In genomic region chr3:144554503-144554902, GRCm38 (mm10) we compare ENCODE assay signal across 16 mouse cellular contexts. TPM values are rescaled to one million over a fixed set of nuclear protein-coding genes. Genes with fewer than 3 reads are reported as not detected.
DNase-seq lines count a peak whose midpoint lies in the region; ATAC-seq and TF ChIP-seq lines count a peak whose summit lies in the region.
"Had no signal": no experiment of that assay in that cellular context is flagged by ENCODE, and none has a peak within 500 bp of the region (broad histone marks: within the 10 kb centered on the region; RNA-seq: fewer than 3 reads in every experiment).

No protein-coding gene starts in this region.

- TF ChIP-seq CTCF in kidney, adult 2 months (conservative IDR thresholded peaks at IDR 0.05; ENCODE audit: insufficient read depth, insufficient read length, low read depth, low read length) = no peak
- no peak for TF ChIP-seq CTCF in intestine, postnatal 0 days (IDR thresholded peaks at IDR 0.05; ENCODE audit: low read depth)
- no peak for TF ChIP-seq CTCF in liver, postnatal 0 days (IDR thresholded peaks at IDR 0.05; ENCODE audit: low read depth)

- no peaks in the 10 kb centered on the region for H3K36me3 ChIP-seq in kidney, adult 2 months (ENCODE audit: control insufficient read depth, insufficient read depth, low read length)
- H3K36me3 ChIP-seq in kidney, embryonic 15.5 days = no peaks in the 10 kb centered on the region
- no peaks in the 10 kb centered on the region for H3K36me3 ChIP-seq in forebrain, embryonic 14.5 days (ENCODE audit: control insufficient read depth, insufficient read depth, low read length)
- no peaks in the 10 kb centered on the region for H3K36me3 ChIP-seq in intestine, postnatal 0 days (ENCODE audit: control insufficient read depth, insufficient read depth)
- H3K36me3 ChIP-seq in liver, postnatal 0 days (replicated peaks; ENCODE audit: insufficient read depth, low read length) = no peaks in the 10 kb centered on the region
- no peaks in the 10 kb centered on the region for H3K36me3 ChIP-seq in limb, embryonic 10.5 days
- H3K36me3 ChIP-seq: embryonic facial prominence, embryonic 13.5 days; heart, embryonic 10.5 days; midbrain, embryonic 10.5 days had no signal

- H3K27me3 ChIP-seq in kidney, adult 2 months (replicated peaks; ENCODE audit: control insufficient read depth, insufficient read depth, low read length) = no peaks in the 10 kb centered on the region
- no peaks in the 10 kb centered on the region for H3K27me3 ChIP-seq in kidney, embryonic 15.5 days
- H3K27me3 ChIP-seq in forebrain, embryonic 14.5 days (replicated peaks; ENCODE audit: control insufficient read depth, insufficient read depth, low read length) = no peaks in the 10 kb centered on the region
- H3K27me3 ChIP-seq in intestine, postnatal 0 days (replicated peaks; ENCODE audit: control insufficient read depth, insufficient read depth, low read length) = no peaks in the 10 kb centered on the region
- H3K27me3 ChIP-seq in liver, postnatal 0 days (ENCODE audit: insufficient read depth, low read length) = no peaks in the 10 kb centered on the region
- H3K27me3 ChIP-seq in limb, embryonic 10.5 days (ENCODE audit: low read depth, poor library complexity, severe bottlenecking) = no peaks in the 10 kb centered on the region
- H3K27me3 ChIP-seq: embryonic facial prominence, embryonic 13.5 days had no signal

- no peak for TF ChIP-seq POLR2A in kidney, adult 2 months (IDR thresholded peaks at IDR 0.05; ENCODE audit: low read depth, low read length)

- peak; percentile 55 for DNase-seq in kidney, adult 2 months
- no peak for DNase-seq in forebrain, embryonic 14.5 days (ENCODE audit: low spot score)
- DNase-seq in liver, postnatal 0 days = no peak
- DNase-seq in limb, embryonic 10.5 days (ENCODE audit: low spot score) = no peak
- no peak for DNase-seq in embryo, embryonic 11 days
- DNase-seq: cerebellum, adult 18-20 months; gastrocnemius, postnatal 14 days; right cerebral cortex, adult 18-20 months; thymus, postnatal 36 days had no signal

- no peak overlapping the region for H3K4me2 ChIP-seq in kidney, embryonic 15.5 days
- H3K4me2 ChIP-seq in forebrain, embryonic 14.5 days (ENCODE audit: low read length) = peak overlapping the region; percentile 25
- no peak overlapping the region for H3K4me2 ChIP-seq in intestine, postnatal 0 days (replicated peaks; ENCODE audit: low read depth)
- peak overlapping the region; percentile 43 for H3K4me2 ChIP-seq in liver, postnatal 0 days (ENCODE audit: low read depth, low read length)
- H3K4me2 ChIP-seq: embryonic facial prominence, embryonic 13.5 days had no signal

- H3K4me3 ChIP-seq in kidney, adult 2 months (ENCODE audit: insufficient read depth, low read depth, low read length) = no peak overlapping the region
- no peak overlapping the region for H3K4me3 ChIP-seq in kidney, embryonic 15.5 days (replicated peaks)
- H3K4me3 ChIP-seq in forebrain, embryonic 14.5 days (ENCODE audit: low read depth, low read length) = no peak overlapping the region
- no peak overlapping the region for H3K4me3 ChIP-seq in intestine, postnatal 0 days (ENCODE audit: low read depth, low read length)
- H3K4me3 ChIP-seq in liver, postnatal 0 days (ENCODE audit: low read depth, low read length) = no peak overlapping the region
- H3K4me3 ChIP-seq in limb, embryonic 10.5 days = no peak overlapping the region
- H3K4me3 ChIP-seq: embryonic facial prominence, embryonic 13.5 days; heart, embryonic 10.5 days; midbrain, embryonic 10.5 days; myocyte had no signal

- no peak overlapping the region for H3K27ac ChIP-seq in kidney, adult 2 months (ENCODE audit: insufficient read depth, low read depth, low read length)
- H3K27ac ChIP-seq in kidney, embryonic 15.5 days = no peak overlapping the region
- H3K27ac ChIP-seq in forebrain, embryonic 14.5 days (ENCODE audit: low read depth, low read length) = peak overlapping the region; percentile 35; the same call in 1 of the 2 replicates
- H3K27ac ChIP-seq in intestine, postnatal 0 days (ENCODE audit: low read depth, low read length) = no peak overlapping the region
- peak overlapping the region; percentile 39; the same call in 1 of the 2 replicates for H3K27ac ChIP-seq in liver, postnatal 0 days (ENCODE audit: low read depth)
- no peak overlapping the region for H3K27ac ChIP-seq in limb, embryonic 10.5 days
- H3K27ac ChIP-seq: embryonic facial prominence, embryonic 13.5 days; heart, embryonic 10.5 days; hindbrain, postnatal 0 days; midbrain, embryonic 10.5 days had no signal

- TF ChIP-seq EP300 in liver, postnatal 0 days (IDR thresholded peaks at IDR 0.05; ENCODE audit: low read depth) = no peak

- WGBS in kidney, adult 2 months = 61% methylated on average over 9 of the region's 9 CpGs
- 65% methylated on average over 9 of the region's 9 CpGs for WGBS in kidney, embryonic 15.5 days
- 43% methylated on average over 9 of the region's 9 CpGs for WGBS in forebrain, embryonic 14.5 days
- 59% methylated on average over 9 of the region's 9 CpGs for WGBS in intestine, postnatal 0 days
- WGBS in liver, postnatal 0 days (ENCODE audit: insufficient replicate concordance) = 66% methylated on average over 9 of the region's 9 CpGs
- 77% methylated on average over 9 of the region's 9 CpGs for WGBS in limb, embryonic 10.5 days

- no peak for ATAC-seq in kidney, embryonic 15.5 days (replicated peaks; ENCODE audit: low FRiP score)
- no peak for ATAC-seq in forebrain, embryonic 14.5 days
- peak; percentile 52; the same call in 1 of the 2 replicates for ATAC-seq in intestine, postnatal 0 days
- ATAC-seq in liver, postnatal 0 days = peak; percentile 53; the same call in 1 of the 2 replicates
- ATAC-seq: hindbrain, postnatal 0 days had no signal

- no peak overlapping the region for H3K9ac ChIP-seq in kidney, embryonic 15.5 days
- H3K9ac ChIP-seq in forebrain, embryonic 14.5 days (ENCODE audit: low read length) = no peak overlapping the region
- no peak overlapping the region for H3K9ac ChIP-seq in intestine, postnatal 0 days (ENCODE audit: low read depth, low read length)
- H3K9ac ChIP-seq in liver, postnatal 0 days (replicated peaks) = no peak overlapping the region
- H3K9ac ChIP-seq: embryonic facial prominence, embryonic 13.5 days had no signal

- H3K4me1 ChIP-seq in kidney, adult 2 months (ENCODE audit: control insufficient read depth, insufficient read depth, low read length) = no peaks in the 10 kb centered on the region
- H3K4me1 ChIP-seq in kidney, embryonic 15.5 days = peaks cover 22% of the 10 kb centered on the region
- H3K4me1 ChIP-seq in forebrain, embryonic 14.5 days (ENCODE audit: control insufficient read depth, insufficient read depth, low read length) = peaks cover 45% of the 10 kb centered on the region
- 0 out of 2 replicates have a peak, but pooled peaks cover 9% of the 10 kb centered on the region for H3K4me1 ChIP-seq in intestine, postnatal 0 days (replicated peaks; ENCODE audit: control insufficient read depth, insufficient read depth, low read length)
- 0 out of 2 replicates have a peak, but pooled peaks cover 2% of the 10 kb centered on the region for H3K4me1 ChIP-seq in liver, postnatal 0 days (ENCODE audit: insufficient read depth)
- peaks cover 20% of the 10 kb centered on the region for H3K4me1 ChIP-seq in limb, embryonic 10.5 days

- no peaks in the 10 kb centered on the region for H3K9me3 ChIP-seq in kidney, embryonic 15.5 days (replicated peaks)
- no peaks in the 10 kb centered on the region for H3K9me3 ChIP-seq in forebrain, embryonic 14.5 days (replicated peaks; ENCODE audit: control insufficient read depth, low read length)
- no peaks in the 10 kb centered on the region for H3K9me3 ChIP-seq in intestine, postnatal 0 days (ENCODE audit: control insufficient read depth)
- H3K9me3 ChIP-seq in liver, postnatal 0 days (ENCODE audit: low read length) = no peaks in the 10 kb centered on the region
- no peaks in the 10 kb centered on the region for H3K9me3 ChIP-seq in limb, embryonic 10.5 days (replicated peaks)
- H3K9me3 ChIP-seq: embryonic facial prominence, embryonic 13.5 days; heart, embryonic 10.5 days; midbrain, embryonic 10.5 days had no signal

RNA-seq across cellular contexts. Expression of gene Hs2st1, which starts 15.5 kb away (rescaled TPM):
- 4.9 and 5.2 TPM in 2 replicates for polyA plus RNA-seq in kidney, adult 2 months (2012; rRNA removed)
- polyA plus RNA-seq in kidney, embryonic 15.5 days (2015; fragmentation: Nextera tagmentation; extraction: Ambion mirVana) = 12.5 and 13.0 TPM in 2 replicates
- 18.3 and 18.6 TPM in 2 replicates for polyA plus RNA-seq in forebrain, embryonic 14.5 days (2014; fragmentation: Nextera tagmentation; extraction: Ambion mirVana)
- polyA plus RNA-seq in intestine, postnatal 0 days (2015; fragmentation: Nextera tagmentation; extraction: Ambion mirVana) = 6.1 and 6.9 TPM in 2 replicates
- polyA plus RNA-seq in liver, postnatal 0 days (2015; fragmentation: Nextera tagmentation; extraction: Ambion mirVana) = 1.5 and 1.9 TPM in 2 replicates
- 11.4 and 13.0 TPM in 2 replicates for polyA plus RNA-seq in limb, embryonic 10.5 days (2016; fragmentation: Nextera tagmentation; extraction: Ambion mirVana)

RNA-seq across cellular contexts. Expression of gene Selenof, which starts 15.6 kb away (rescaled TPM):
- 215 and 275 TPM in 2 replicates for polyA plus RNA-seq in kidney, adult 2 months (2012; rRNA removed)
- 618 and 674 TPM in 2 replicates for polyA plus RNA-seq in kidney, embryonic 15.5 days (2015; fragmentation: Nextera tagmentation; extraction: Ambion mirVana)
- polyA plus RNA-seq in forebrain, embryonic 14.5 days (2014; fragmentation: Nextera tagmentation; extraction: Ambion mirVana) = 518 and 577 TPM in 2 replicates
- polyA plus RNA-seq in intestine, postnatal 0 days (2015; fragmentation: Nextera tagmentation; extraction: Ambion mirVana) = 504 and 571 TPM in 2 replicates
- polyA plus RNA-seq in liver, postnatal 0 days (2015; fragmentation: Nextera tagmentation; extraction: Ambion mirVana) = 271 and 284 TPM in 2 replicates
- polyA plus RNA-seq in limb, embryonic 10.5 days (2016; fragmentation: Nextera tagmentation; extraction: Ambion mirVana) = 461 and 480 TPM in 2 replicates

Comparison
In these comparisons a context has a peak if more than half of its experiments do, and no peak if none do; other contexts are left out.
1. H3K27ac ChIP-seq: peak in forebrain, embryonic 14.5 days (single experiment) and liver, postnatal 0 days (single experiment); none in kidney, adult 2 months (single experiment), kidney, embryonic 15.5 days (single experiment), intestine, postnatal 0 days (single experiment) and limb, embryonic 10.5 days (single experiment).
2. ATAC-seq: peak in intestine, postnatal 0 days (single experiment) and liver, postnatal 0 days (single experiment); none in kidney, embryonic 15.5 days (single experiment) and forebrain, embryonic 14.5 days (single experiment).
3. H3K4me2 ChIP-seq: peak in forebrain, embryonic 14.5 days (single experiment) and liver, postnatal 0 days (single experiment); none in kidney, embryonic 15.5 days (single experiment) and intestine, postnatal 0 days (single experiment).